Mouse (Mus musculus) left cerebral cortex, adult 8-10 months (tissue): ENCODE data around the gene Myh14. TPM values are rescaled to one million over a fixed set of nuclear protein-coding genes. Genes with fewer than 3 reads are reported as not detected.
"Not testable (repeated sequence)": the region's sequence is repeated elsewhere in the genome, so short reads cannot be mapped to it uniquely, and the experiment has no call there.

ENCODE experiments used
- DNase-seq, 2 experiments: peaks; one replicate each; pipeline ENCODE4 v3.0.0; 2022; ENCODE audit warnings: low spot score in 2 of 2
- total RNA-seq, 4 experiments: library from RNA; stranded (reverse); gene quantifications; 2 replicates each; pipeline ENCODE4 v1.2.4; 2022

Myh14 gene
- 10 to 100 TPM; 26.2 to 34.1 (median 29.1) TPM for total RNA-seq

- DNase-seq: peak; percentile 82 to 97
Measured at GRCm38 (mm10) chr7:44670803-44671202, at the start of gene Myh14. Gene Myh14 (minus strand): TSS chr7:44670843.

GRCm38 (mm10) chr7:44709881-44710280 lies 39.2 kb upstream of the Myh14 start:
- no peak for DNase-seq

GRCm38 (mm10) chr7:44708574-44708973 lies 37.9 kb upstream of the Myh14 start, which contains the start of gene Izumo2:
Gene Izumo2 (plus strand): TSS chr7:44708742.
- no peak for DNase-seq

- not testable (repeated sequence) for DNase-seq
Measured at GRCm38 (mm10) chr7:44708093-44708492, 37.5 kb upstream of the Myh14 start.

- DNase-seq: no peak
Measured at GRCm38 (mm10) chr7:44707169-44707675, 36.6 kb upstream of the Myh14 start.

GRCm38 (mm10) chr7:44706322-44706721 lies 35.7 kb upstream of the Myh14 start:
- DNase-seq: no peak

- DNase-seq: no peak
Measured at GRCm38 (mm10) chr7:44705086-44705485, 34.4 kb upstream of the Myh14 start.

- peak in 1 of 2 experiments; percentile 17 for DNase-seq
Measured at GRCm38 (mm10) chr7:44704363-44704762, 33.7 kb upstream of the Myh14 start.

- no peak for DNase-seq
Measured at GRCm38 (mm10) chr7:44702985-44703384, 32.3 kb upstream of the Myh14 start.

- DNase-seq: no peak
Measured at GRCm38 (mm10) chr7:44701921-44702320, 31.3 kb upstream of the Myh14 start.

GRCm38 (mm10) chr7:44697980-44698379 lies 27.3 kb upstream of the Myh14 start:
- no peak for DNase-seq

- no peak for DNase-seq
Measured at GRCm38 (mm10) chr7:44697191-44697710, 26.6 kb upstream of the Myh14 start.

GRCm38 (mm10) chr7:44695223-44695622 lies 24.6 kb upstream of the Myh14 start:
- DNase-seq: no peak

GRCm38 (mm10) chr7:44693427-44694175 lies 23.0 kb upstream of the Myh14 start:
- DNase-seq: no peak

- no peak for DNase-seq
Measured at GRCm38 (mm10) chr7:44689331-44689730, 18.7 kb upstream of the Myh14 start.

GRCm38 (mm10) chr7:44688890-44689289 lies 18.2 kb upstream of the Myh14 start:
- no peak for DNase-seq

- DNase-seq: no peak
Measured at GRCm38 (mm10) chr7:44685531-44686402, 15.1 kb upstream of the Myh14 start.

- no peak for DNase-seq
Measured at GRCm38 (mm10) chr7:44683656-44684055, 13.0 kb upstream of the Myh14 start.

GRCm38 (mm10) chr7:44676611-44677010 lies 6.0 kb upstream of the Myh14 start:
- DNase-seq: peak in 1 of 2 experiments; percentile 77

GRCm38 (mm10) chr7:44676126-44676525 lies 5.5 kb upstream of the Myh14 start:
- DNase-seq: no peak

- DNase-seq: no peak
Measured at GRCm38 (mm10) chr7:44675171-44675570, 4.5 kb upstream of the Myh14 start.

- no peak for DNase-seq
Measured at GRCm38 (mm10) chr7:44674511-44674910, 3.9 kb upstream of the Myh14 start.
